Mouse (Mus musculus) heart, embryonic 12.5 days (tissue): Measurements from ENCODE around the gene Tut1. TPM values are rescaled to one million over a fixed set of nuclear protein-coding genes. Genes with fewer than 3 reads are reported as not detected.
"Not testable (repeated sequence)": the region's sequence is repeated elsewhere in the genome, so short reads cannot be mapped to it uniquely, and the experiment has no call there.

ENCODE experiments used
- ATAC-seq: fragments of 200-750 bp; cut with Nextera tagmentation; 2 replicates; pipeline ENCODE4 v1.8.0; 2017; ENCODE audit warnings: moderate TSS enrichment, moderate library complexity; ENCODE audit not compliant: insufficient number of reproducible peaks, low FRiP score
- H3K27ac ChIP-seq: fragments of 300-500 bp; sonication (generic); 2 replicates; pipeline ENCODE4 v1.5.1; 2016; ENCODE audit warnings: mild to moderate bottlenecking, moderate library complexity; ENCODE audit not compliant: poor library complexity, severe bottlenecking
- H3K27me3 ChIP-seq: fragments of 300-500 bp; sonication (generic); replicated peaks from 2 replicates; pipeline ENCODE4 v1.6.1; 2016; ENCODE audit warnings: mild to moderate bottlenecking, moderate library complexity
- H3K36me3 ChIP-seq: fragments of 300-500 bp; sonication (generic); 2 replicates; pipeline ENCODE4 v1.6.1; 2016; ENCODE audit warnings: mild to moderate bottlenecking, moderate library complexity
- H3K4me1 ChIP-seq: fragments of 300-500 bp; sonication (generic); replicated peaks from 2 replicates; pipeline ENCODE4 v1.6.1; 2016; ENCODE audit warnings: mild to moderate bottlenecking
- H3K4me2 ChIP-seq: fragments of 300-500 bp; sonication (generic); 2 replicates; pipeline ENCODE4 v1.6.1; 2016; ENCODE audit warnings: mild to moderate bottlenecking, moderate library complexity
- H3K4me3 ChIP-seq: fragments of 300-500 bp; sonication (generic); 2 replicates; pipeline ENCODE4 v1.5.1; 2016; ENCODE audit warnings: mild to moderate bottlenecking
- H3K9ac ChIP-seq: fragments of 300-500 bp; sonication (generic); 2 replicates; pipeline ENCODE4 v1.6.1; 2016; ENCODE audit warnings: mild to moderate bottlenecking, moderate library complexity
- H3K9me3 ChIP-seq: fragments of 300-500 bp; sonication (generic); replicated peaks from 2 replicates; pipeline ENCODE4 v1.6.1; 2016; ENCODE audit warnings: mild to moderate bottlenecking, moderate library complexity
- WGBS: fragments of 180-500 bp; shearing (Covaris S2); methylation state at CpG from one replicate; pipeline ENCODE4 v1.1.7; 2016; 5-methylcytosine and 5-hydroxymethylcytosine counted together
- polyA plus RNA-seq: library from polyadenylated mRNA; unstranded; fragments of >200 nt; fragmentation: Nextera tagmentation; extraction: Ambion mirVana; gene quantifications from 2 replicates; pipeline ENCODE4 v1.2.1, GENCODE M21; 2016

The Tut1 gene
- polyA plus RNA-seq, 1 experiment from 2014 or later, result 17.1 TPM

DNA sequence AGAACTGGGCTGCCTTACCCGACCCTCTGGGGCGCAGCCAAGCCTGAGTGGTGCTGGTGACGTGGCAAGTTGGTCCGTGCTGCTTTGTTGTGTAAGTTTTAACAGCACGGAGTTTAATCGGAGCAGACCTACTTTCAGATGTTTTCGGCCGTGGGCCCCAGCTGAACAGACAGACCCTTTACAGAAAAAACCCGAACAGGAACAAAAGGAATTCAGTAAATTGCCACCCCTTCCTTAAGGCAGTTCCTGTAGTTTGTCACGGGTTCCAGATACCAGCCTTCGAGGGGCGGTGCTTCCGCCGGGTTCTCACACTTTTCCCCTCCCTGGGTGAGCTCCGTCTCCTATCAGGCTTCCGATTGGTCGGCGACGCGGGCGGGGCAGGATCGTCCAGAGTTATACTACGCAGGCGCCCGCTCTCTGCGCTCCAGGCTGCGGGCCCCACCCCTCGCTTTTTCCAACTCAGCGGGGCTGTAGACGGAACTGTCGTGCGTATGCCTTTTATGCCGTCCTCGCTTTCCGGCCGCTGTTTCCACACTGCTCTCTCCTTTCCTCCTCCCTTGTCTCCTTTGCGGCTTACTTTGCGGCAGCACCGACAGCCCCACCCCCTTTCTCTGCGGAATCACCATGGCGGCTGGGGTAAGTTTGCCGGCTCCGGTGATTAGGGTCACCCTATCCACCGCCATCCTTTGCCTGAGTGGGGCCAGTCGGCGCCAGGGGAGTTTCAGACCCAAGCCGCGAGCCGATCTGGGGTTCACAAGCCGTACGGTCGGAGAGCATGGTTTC, 13.1 kb downstream of the Tut1 start, which contains the start of gene Eef1g:
Gene Eef1g, plus strand, starts transcription at position 452 of the 783 bp plus-strand sequence.
- Histone ChIP-seq H3K4me1 (peaks cover 23% of the 10 kb centered on the region), H3K27me3 (no peaks in the 10 kb centered on the region), H3K9ac (peak within 1 kb of the TSS; percentile 96), H3K27ac (peak within 1 kb of the TSS; percentile 92), H3K4me3 (peak within 1 kb of the TSS; percentile 89), H3K36me3 (peaks cover 75% of the 10 kb centered on the region), H3K9me3 (no peaks in the 10 kb centered on the region), H3K4me2 (peak within 1 kb of the TSS; percentile 93)
- under 1% methylated on average over 52 of the region's 52 CpGs for WGBS
- peak; percentile 100 for ATAC-seq

DNA sequence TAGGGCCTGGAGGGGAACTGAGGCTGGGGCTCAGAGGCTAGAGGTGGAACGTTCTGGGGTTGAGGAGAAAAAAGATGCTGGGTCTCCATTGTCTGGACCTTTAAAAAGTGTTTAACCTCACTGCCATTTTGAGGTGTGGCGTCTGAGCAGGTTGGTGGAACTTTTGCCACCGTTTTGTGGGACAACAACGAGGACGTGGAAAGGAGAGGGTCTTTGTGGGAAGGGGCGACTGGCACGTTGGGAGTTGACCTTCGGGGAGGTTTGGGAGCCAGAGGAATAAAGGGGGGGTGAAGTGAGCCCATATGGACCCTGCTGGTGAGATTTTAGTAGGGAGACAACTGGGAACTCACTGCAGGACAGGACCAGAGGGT, 13.7 kb downstream of the Tut1 start:
- no peaks in the 10 kb centered on the region for H3K9me3 ChIP-seq
- H3K9ac ChIP-seq, result peak overlapping the region; percentile 96
- peaks cover 23% of the 10 kb centered on the region for H3K4me1 ChIP-seq
- H3K36me3 ChIP-seq, result peaks cover 75% of the 10 kb centered on the region
- peak overlapping the region; percentile 93 for H3K4me2 ChIP-seq
- H3K27me3 ChIP-seq, result no peaks in the 10 kb centered on the region
- peak overlapping the region; percentile 89 for H3K4me3 ChIP-seq
- ATAC-seq, result no peak
- under 1% methylated on average over 8 of the region's 8 CpGs for WGBS
- H3K27ac ChIP-seq, result peak overlapping the region; percentile 69

DNA sequence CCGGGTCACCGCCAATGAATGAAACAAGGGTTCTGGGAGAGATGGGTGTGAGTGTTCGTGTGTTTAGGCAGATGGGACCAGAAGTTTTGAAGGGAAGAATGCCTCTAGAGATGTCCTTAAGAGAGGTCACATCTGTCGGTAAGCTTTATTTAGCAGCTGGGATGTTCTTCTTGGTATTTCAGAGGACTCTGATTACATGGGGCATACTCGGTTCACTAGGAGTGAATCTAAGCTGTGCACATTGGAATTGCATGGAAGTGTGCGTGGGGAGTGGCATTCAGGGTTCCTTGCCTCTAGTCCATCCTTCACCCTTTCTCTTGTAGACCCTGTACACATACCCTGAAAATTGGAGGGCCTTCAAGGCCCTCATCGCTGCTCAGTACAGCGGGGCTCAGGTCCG, 14.2 kb downstream of the Tut1 start:
- peak overlapping the region; percentile 96 for H3K9ac ChIP-seq
- H3K36me3 ChIP-seq, result peaks cover 75% of the 10 kb centered on the region
- ATAC-seq, result no peak
- peak overlapping the region; percentile 89 for H3K4me3 ChIP-seq
- 3% methylated on average over 9 of the region's 9 CpGs for WGBS
- H3K4me1 ChIP-seq, result peaks cover 23% of the 10 kb centered on the region
- peak overlapping the region; percentile 69 for H3K27ac ChIP-seq
- H3K9me3 ChIP-seq, result no peaks in the 10 kb centered on the region
- peak overlapping the region; percentile 93 for H3K4me2 ChIP-seq
- no peaks in the 10 kb centered on the region for H3K27me3 ChIP-seq

DNA sequence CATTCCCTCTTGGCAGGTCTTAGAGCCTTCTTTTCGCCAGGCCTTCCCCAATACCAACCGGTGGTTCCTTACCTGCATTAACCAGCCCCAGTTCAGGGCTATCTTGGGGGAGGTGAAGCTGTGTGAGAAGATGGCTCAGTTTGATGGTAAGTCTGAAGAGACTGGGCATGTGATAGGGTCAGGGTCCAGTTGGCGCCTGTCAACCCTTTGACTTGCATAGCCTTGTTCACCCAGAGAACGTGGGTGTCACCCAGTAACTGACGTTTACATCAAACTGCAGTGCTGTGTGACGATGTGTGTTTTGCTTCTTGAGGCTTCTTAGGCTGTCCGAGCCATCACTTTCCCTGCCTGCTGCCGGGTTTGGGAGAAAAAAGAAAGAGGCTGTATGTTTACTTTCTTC, 18.8 kb downstream of the Tut1 start:
- Histone ChIP-seq H3K36me3 (peaks cover 85% of the 10 kb centered on the region), H3K4me1 (peaks cover 14% of the 10 kb centered on the region)
- H3K4me2 ChIP-seq, H3K9ac ChIP-seq, H3K4me3 ChIP-seq, H3K9me3 ChIP-seq, H3K27ac ChIP-seq, H3K27me3 ChIP-seq, ATAC-seq: not testable (repeated sequence)
- WGBS, result 82% methylated on average over 8 of the region's 8 CpGs

DNA sequence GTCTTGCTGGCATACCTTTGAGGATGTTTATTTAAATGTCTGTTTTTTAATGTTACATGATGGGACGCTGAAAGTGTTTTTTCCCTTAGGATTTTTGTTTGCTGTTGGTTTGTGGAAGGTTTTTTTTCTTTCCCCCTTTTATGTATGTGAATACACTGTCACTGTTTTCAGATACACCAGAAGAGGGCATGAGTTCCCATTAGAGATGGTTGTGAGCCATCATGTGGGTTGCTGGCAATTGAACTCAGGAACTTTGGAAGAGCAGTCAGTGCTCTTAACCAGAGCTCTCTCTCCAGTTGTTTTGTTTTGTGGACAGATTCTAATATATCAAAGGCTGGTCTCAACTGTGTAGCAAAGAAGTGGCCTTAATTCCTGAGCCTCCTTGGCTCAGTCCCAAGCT, 21.0 kb downstream of the Tut1 start:
- Histone ChIP-seq H3K4me3 (no peak overlapping the region), H3K9ac (no peak overlapping the region), H3K27ac (no peak overlapping the region), H3K9me3 (no peaks in the 10 kb centered on the region), H3K27me3 (no peaks in the 10 kb centered on the region), H3K4me2 (no peak overlapping the region), H3K4me1 (peaks cover 3% of the 10 kb centered on the region), H3K36me3 (peaks cover 94% of the 10 kb centered on the region)
- 89% methylated on average over 1 of the region's 1 CpGs for WGBS
- ATAC-seq, result no peak

DNA sequence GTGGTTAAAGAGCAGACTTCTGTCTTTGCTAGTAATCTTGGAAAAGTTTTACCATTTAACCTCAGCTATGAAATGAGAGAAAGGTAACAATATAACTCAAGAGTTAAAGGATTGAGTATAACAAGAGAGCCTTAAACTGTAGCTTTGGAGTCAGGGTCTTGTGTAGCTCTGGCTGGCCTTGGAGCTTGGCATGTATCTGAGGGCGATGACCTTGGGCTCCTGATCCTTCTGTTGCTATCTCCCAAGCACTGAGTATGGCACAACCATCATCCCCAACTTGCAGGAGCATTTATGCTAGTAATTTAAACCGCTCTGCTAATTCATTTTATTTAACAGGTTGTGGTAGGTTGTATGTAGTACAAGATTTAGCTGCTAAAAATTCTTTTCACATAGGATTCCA, 21.8 kb downstream of the Tut1 start:
- H3K4me1 ChIP-seq, result peaks cover 10% of the 10 kb centered on the region
- H3K27ac ChIP-seq, result no peak overlapping the region
- no peak overlapping the region for H3K4me2 ChIP-seq
- no peak for ATAC-seq
- H3K4me3 ChIP-seq, result no peak overlapping the region
- WGBS, result 90% methylated on average over 2 of the region's 2 CpGs
- no peaks in the 10 kb centered on the region for H3K9me3 ChIP-seq
- no peaks in the 10 kb centered on the region for H3K27me3 ChIP-seq
- H3K36me3 ChIP-seq, result peaks cover 93% of the 10 kb centered on the region
- no peak overlapping the region for H3K9ac ChIP-seq

DNA sequence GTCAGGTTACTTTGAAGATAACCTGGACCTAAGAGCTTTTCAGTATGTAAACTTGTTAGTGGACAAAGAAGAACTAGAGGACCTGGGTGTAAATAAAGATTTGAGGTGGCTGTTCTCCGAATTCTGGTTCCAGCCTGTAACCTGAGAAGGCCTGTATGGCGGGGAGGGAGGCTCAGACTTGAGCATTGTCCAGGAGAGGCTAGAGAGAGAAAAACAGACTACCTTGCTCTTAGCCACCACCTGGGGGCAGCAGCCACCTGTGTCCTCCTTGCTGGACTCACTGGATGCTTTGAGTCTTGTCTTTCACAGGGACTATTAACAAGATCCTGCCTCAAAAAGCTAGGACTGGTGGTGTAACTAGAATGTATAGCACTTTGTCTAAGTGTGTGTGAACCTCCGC, 22.9 kb downstream of the Tut1 start:
- Histone ChIP-seq H3K36me3 (peaks cover 88% of the 10 kb centered on the region), H3K27me3 (no peaks in the 10 kb centered on the region), H3K4me2 (no peak overlapping the region), H3K4me1 (peaks cover 20% of the 10 kb centered on the region), H3K27ac (no peak overlapping the region), H3K4me3 (no peak overlapping the region), H3K9me3 (no peaks in the 10 kb centered on the region), H3K9ac (no peak overlapping the region)
- WGBS, result 45% methylated on average over 3 of the region's 3 CpGs
- 0 out of 2 replicates have a peak, but pooled peaks have one; percentile 58 for ATAC-seq

DNA sequence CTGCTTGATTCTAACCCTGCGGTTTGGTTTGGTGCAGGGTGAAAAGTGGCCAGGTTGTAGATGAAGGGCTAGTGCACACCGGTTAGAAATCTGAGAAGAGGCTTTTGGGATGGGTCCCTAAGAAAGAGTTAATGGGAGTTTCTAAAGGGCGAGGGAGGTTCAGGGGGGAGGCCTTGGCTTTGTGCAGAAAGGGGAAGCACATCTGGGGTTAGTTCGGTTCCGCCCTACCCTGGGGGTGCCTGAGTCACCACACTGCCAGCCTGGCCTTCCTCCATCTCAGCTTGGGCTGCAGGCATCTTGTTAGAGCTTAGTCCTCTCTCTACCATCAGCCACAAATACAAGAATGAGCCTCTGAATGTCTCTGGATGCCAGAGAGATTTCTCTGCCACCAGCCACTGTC, 27.1 kb downstream of the Tut1 start:
- Histone ChIP-seq H3K27ac (peak overlapping the region; percentile 24; the same call in 1 of the 2 replicates), H3K4me3 (no peak overlapping the region), H3K4me2 (no peak overlapping the region), H3K27me3 (no peaks in the 10 kb centered on the region), H3K4me1 (peaks cover 62% of the 10 kb centered on the region), H3K36me3 (peaks cover 48% of the 10 kb centered on the region), H3K9me3 (no peaks in the 10 kb centered on the region), H3K9ac (no peak overlapping the region; the same call in 1 of the 2 replicates)
- 52% methylated on average over 5 of the region's 5 CpGs for WGBS
- ATAC-seq, result no peak

DNA sequence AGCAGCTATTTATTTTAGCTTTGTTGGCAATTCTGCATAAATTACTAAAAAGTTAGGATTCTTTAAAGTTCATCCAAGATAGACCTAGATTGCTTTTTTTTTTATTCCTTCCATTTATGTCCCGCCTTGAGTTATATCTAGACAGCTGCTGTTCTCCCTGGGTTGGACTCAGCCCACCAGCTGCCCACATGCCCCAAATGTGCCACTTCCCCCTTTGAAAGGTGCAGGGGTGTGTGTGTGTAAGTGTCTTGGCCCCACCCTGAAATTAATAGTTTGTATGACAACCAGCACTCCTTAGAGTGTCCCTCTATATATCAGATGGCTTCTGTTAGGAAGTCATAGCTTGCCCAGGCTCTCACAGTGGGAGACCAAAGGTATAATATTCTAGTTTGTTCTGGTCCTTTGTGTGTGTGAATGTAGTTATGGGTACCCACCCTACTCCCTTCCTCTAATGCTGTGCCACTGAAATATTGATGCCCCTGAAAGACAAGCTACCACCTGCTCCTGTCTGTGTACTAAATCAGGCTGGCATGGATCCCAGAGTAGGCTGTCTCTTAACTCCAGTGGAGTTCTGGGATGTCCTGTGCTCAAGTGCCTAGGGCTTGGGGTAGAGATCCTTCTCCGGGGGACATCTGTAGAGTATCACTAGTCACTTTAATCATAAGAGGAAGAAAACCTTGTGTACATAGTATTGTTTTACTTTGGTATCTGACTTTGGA, 28.0 kb downstream of the Tut1 start:
- Histone ChIP-seq H3K4me3 (no peak overlapping the region), H3K36me3 (peaks cover 41% of the 10 kb centered on the region), H3K4me2 (no peak overlapping the region), H3K4me1 (peaks cover 67% of the 10 kb centered on the region), H3K9me3 (no peaks in the 10 kb centered on the region), H3K27ac (peak overlapping the region; percentile 18; the same call in 1 of the 2 replicates), H3K9ac (no peak overlapping the region), H3K27me3 (no peaks in the 10 kb centered on the region)
- 56% methylated on average over 2 of the region's 2 CpGs for WGBS
- no peak for ATAC-seq

DNA sequence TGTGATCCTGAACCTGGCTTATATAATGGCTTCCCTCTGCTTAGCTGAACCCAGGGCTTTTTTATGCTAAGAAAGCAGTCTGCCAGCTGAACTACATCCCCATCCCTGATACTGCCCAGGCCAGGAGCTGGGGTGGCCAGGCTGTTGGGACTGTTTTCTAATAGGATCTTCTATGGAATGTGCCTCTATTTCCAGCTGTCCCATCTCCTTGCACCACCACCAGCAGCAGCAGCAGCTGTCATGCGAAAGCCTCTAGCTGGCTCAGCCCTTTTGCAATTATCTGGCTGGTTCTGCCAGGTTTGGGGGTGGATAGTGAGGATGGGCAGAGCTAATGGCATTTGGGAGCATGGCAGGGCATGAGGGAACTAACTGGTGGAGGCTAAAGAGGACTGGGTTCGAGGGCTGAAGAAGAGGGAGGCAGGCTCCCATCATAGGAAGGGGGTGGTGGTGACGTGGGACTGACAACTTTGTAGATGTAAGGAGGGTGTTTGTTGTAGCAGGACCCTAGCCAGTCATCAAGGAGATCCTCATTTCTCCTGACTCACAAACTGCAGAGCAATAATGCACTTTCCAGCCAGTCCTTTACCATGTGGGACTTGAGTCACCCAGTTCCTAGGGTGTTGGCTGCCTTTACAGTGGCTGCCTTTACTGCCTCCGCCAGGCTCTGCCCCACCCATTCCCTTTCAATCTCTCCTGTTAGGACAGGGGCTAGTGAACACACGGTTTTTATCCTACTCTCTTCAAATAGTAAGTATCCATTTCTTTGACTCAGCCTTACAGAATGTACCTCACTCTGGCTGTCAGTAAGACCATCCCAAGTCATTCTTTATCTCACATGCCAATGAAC, 28.9 kb downstream of the Tut1 start:
- no peak overlapping the region for H3K4me3 ChIP-seq
- H3K27me3 ChIP-seq, result no peaks in the 10 kb centered on the region
- 26% methylated on average over 5 of the region's 5 CpGs for WGBS
- H3K27ac ChIP-seq, result peak overlapping the region; percentile 57
- peaks cover 74% of the 10 kb centered on the region for H3K4me1 ChIP-seq
- H3K4me2 ChIP-seq, result peak overlapping the region; percentile 33; the same call in 1 of the 2 replicates
- peaks cover 34% of the 10 kb centered on the region for H3K36me3 ChIP-seq
- no peaks in the 10 kb centered on the region for H3K9me3 ChIP-seq
- ATAC-seq, result no peak
- no peak overlapping the region; the same call in 1 of the 2 replicates for H3K9ac ChIP-seq
